Mouse (Mus musculus) CD4-positive, CD25-positive, alpha-beta regulatory T cell, adult 2 months (primary cell): ENCODE measurements at regions not wholly inside any gene's neighbourhood (a gene's known extent, or its start where the extent isn't known, plus 50 kb on each side); places are given as distances from the start of the nearest gene placed in this dataset.
A peak's percentile ranks its signal among the peaks of the same experiment; 100 is the strongest.

ENCODE experiments used
- DNase-seq: peaks from one replicate; pipeline ENCODE4 v3.0.0-alpha.2; 2012; ENCODE audit warnings: low read depth, low spot score

DNA sequence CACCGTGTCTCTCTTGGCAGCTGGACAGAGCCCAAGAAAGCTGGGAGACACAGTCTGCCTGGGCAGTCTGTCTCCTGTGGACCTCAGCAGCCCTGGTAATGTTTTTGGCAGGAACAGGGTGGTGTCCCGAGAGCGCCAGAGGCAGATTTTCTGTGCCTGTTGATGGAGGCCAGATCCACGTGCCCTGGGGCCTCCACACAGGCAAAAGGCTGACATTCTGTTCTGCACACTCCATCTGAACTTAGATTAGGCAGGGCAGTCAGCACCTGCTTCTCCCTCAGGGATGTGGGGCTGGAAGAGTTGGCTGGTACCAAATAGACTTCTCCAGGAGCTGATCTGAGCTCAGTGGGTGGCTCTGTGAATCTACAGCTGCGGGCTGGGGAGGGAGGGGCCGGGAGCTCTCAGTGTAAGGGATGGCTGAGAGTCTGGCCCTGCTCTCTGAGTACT is 83.8 kb downstream of the Gadd45g start:
- no peak for DNase-seq

DNA sequence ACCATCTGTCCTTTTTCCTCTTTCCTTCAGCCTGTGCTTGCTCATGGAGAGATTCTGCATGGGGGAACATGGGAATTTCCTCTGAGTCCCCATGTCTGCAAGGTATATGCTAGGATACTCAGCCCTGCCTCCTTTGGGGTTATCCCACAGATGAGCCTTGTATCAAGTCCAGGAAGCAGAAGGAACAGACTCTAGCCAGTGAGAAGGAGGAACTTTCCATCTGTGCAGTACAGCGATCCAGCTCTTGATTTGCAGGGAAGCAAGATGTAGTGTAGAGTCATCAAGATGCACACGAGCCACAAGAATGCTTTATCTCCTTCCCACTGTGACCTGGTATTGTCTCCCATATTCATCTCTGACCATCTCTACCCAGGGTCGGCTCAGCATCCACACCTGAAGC is 84.5 kb downstream of the Gadd45g start:
- no peak for DNase-seq

DNA sequence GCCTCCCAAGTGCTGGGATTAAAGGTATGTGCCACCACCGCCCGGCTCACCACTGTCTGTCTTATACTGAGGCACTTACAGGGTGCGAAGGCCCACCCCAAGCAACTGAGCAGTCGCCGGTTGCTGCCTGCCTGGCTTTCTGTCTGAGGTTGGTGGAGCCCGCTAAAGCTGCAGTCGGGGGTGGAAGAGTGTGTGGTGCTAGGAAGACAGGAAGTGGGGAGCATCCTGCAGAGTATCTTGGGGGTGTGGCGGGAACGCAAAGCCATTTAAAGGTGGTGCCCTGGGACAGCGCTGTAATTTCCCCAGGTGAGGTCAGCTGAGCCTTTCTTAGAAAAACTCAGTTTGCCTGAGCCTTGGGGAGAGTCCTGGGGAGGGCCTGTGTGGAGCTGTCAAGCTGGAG is 89.3 kb downstream of the Gadd45g start:
- peak; percentile 51 for DNase-seq

DNA sequence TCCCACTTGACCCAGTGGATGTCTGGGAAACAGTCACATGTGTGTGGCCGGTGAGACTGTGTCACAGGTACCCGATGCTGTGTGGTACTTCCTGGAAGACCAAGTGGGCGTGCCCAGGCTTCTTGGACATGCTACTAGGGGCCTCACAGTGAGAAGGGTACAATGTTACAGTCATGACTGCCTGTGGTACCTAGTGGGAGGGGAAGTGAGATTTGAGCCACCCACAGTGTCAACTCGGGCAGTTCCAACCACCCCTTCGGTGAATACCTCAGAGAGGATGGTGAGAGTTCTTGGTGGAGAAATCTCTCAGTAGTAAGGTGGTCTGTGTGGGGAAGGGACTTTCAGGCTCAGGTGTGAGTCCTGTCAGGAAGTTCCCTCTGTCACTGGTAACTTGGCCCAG is 90.0 kb downstream of the Gadd45g start:
- peak; percentile 14 for DNase-seq

DNA sequence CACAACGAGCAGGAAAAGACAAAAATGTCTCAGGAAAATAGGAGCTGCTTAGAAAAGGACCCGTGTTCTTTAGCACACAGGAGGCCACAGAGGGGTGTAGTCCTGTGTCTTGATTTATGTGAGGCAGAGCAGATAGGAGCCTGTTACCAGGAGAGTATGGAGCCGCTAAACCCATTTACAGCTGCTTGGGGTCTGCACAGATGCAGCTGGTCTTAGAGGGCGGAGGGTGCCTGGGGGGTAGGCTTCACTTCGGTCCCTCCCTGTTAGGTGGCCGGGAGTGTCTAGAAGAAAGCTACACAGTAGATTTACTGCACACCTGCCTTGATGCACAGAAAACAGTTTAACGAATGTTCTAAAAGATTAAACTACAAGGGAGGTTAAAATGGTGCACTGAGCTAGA is 91.4 kb downstream of the Gadd45g start:
- DNase-seq: no peak

DNA sequence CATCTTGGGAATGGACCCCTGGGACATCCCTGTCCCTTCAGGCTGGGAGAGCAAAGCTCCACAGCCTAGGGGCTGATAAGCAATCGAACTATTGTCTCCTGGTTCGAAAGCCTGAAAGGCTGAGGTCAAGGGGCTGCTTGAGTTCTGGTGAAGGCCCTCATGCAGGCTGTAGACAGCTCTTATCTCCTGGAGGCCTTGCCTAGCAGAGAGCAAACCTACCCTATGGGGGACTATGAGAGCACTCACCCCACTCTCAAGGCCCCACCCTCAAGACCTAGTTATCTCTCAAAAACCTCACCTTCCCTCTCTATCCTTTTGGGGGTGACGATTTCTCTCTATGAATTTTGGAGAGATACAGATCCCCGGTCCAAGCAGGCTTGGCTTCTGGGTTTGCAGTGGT is 92.8 kb downstream of the Gadd45g start:
- DNase-seq: no peak

DNA sequence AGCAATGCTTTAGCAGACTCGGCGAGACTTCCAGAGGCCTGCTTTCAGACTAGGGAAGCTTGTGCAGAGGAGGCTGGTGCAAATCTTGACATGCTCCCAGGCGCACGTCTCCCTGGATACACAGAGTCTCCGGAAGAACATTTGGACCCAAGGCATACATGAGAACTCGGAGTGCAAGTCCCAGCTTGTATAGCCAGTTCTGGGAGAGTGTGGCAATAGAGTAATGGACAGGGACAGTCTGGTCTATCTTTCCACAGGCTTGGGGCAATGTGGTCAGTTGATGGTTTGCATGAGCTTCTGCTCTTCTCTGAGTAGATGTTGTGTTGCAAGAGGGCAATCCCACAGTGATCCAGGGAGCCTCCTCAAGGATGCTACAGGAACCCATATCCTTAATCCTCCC is 93.2 kb downstream of the Gadd45g start:
- DNase-seq: no peak

DNA sequence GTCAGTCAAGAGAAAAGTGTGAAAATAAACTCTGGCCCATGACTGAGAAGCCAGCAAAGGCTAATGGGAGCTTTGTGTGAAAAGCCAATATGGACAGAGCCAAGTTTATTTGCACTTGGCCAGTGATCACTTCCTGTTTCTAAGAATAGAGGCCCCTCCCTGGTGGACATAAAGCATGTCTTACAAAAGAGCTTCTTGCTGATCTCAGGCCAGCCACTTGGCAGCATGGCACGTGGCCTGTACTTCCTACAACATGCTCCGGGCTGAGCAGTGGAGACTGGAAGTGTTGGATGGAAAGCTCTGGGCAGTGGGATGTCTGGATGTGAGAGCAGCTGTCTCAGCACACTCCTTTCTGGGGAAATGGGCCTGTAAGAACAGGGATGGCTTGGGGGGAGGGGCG is 99.7 kb downstream of the Gadd45g start:
- no peak for DNase-seq

DNA sequence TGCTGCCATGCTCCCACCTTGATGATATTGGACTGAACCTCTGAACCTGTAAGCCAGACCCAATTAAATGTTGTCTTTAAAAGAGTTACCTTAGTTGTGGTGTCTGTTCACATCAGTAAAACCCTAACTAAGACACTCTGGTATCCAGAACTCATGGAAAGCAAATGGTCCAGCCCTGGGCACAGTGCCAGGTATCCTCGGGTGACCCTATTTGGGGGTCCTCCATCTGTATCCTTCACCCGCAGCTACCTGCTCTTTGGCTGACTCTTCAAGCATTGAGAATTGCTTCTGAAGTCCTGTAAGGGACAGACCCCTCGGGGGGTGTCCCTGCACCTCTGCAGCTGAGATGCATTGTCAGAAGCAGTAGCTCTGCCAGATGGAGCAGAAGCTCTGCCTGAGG is 102.4 kb downstream of the Gadd45g start:
- DNase-seq: no peak

DNA sequence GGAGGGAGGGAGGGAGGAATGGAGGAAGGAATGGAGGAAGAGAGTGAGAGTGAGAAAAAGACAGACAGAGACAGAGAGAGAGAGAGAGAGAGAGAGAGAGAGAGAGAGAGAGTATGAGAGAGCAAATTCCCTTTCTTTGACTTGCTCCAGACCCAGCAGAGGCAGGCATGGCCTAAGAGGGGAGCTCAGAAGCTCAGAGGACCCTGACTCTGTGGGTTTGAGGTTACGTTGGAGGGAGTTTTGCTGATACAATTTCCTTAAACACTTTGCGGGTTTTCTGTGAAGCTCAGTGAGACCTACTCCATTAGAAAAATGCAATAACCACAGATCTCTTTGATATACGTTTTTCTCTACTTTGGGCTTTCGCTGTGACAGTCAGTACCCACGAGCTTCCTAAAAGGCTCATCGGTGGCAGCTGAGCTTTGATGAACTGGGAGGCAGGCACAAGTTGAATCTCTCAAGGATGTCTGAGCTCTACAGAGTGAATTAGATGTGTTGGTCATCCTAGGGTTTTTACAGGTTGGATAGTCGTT is 105.1 kb downstream of the Gadd45g start:
- DNase-seq: peak; percentile 54

DNA sequence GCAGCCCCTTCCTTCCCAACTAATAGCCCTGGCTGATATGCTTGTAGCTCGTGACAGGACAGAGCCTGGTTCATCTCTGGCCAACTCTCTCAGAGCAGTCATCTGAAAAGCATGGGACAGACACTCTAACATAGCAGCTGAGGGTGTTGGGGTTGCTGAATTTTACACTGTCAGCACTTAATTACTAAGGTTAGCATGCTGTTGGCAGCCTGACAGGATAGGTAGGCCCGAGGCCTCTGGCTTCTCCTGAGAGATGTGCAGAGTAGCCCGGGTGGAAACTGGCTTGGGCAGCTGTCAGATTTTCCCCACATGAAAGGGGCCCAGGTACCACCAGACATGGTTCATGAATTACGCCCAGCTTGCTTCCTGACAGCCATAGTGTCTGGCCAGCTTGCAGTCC is 106.6 kb downstream of the Gadd45g start:
- DNase-seq: no peak

DNA sequence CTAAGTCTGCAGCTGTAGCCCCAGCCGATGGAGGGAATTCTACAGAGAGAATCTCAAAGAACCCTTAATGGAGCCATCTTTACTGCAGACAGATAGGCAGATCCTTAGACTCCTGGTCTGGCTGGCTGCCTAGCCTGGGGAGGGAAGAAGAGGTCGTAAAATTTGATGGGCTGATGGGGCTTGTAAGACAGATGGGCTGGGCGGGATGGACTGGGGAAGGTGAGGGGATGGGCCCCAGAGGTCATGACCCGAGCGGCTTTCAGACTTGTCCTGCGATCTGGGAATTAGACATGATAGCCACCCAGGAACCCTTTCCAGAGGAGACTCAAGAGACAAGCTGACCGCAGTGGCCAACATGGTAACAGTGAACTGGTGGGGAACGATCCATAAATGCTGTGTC is 107.1 kb downstream of the Gadd45g start:
- no peak for DNase-seq

DNA sequence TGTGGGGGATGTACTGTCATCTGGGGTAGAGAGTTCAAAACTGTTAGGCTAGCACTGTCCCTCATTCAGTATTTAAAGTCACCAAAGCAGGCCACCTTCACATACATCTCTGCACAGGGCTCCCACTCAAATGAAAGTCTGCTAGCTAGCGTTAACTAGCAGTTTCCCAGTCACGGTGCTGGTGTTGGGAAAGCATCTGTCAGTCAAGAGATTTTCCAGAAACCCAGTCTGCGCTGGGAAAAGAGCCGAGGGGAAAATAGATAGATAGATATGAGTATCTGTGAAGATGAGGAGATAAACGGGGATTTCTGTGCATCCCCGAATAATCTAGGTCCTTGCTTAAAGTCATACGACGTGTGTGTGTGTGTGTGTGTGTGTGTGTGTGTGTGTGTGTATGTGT is 110.6 kb downstream of the Gadd45g start:
- DNase-seq: no peak

DNA sequence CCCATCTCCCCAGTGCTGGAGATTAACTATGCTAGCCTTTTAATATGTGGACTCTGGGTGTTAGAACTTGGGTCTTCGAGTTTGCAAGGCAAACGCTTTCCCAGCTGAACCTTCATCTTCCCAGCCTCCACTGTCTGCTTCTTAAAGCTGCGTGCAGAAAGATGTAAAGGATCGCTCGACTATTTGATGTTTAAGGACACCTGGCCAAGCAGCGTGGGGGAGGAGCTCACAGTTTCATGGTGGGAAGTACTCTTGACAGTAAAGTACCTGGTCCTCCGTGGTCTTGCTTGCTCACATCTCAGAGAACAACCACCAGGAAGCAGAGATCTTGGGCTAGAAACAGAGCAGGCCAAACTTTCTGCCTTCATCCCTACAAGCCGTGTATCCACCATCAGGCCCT is 113.1 kb downstream of the Gadd45g start:
- no peak for DNase-seq

DNA sequence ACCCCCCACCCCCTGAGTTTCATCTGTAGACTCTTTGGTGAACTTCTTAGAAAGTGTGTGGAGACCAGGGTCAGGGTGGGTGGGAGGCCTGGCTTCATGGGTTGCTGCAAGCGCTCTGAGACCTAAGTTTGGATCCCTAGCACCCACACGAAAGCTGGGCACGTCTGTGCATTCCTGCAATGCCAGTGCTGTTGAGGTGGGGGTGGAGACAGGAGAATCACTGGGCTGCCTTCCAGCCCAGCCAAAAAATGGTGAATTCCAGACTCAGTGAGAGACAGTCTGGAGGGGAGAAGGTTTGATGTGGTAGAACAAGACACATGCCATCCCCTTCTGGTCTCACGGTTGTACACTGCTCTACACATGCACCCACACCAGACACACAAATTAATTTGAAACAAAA is 113.8 kb downstream of the Gadd45g start:
- no peak for DNase-seq

DNA sequence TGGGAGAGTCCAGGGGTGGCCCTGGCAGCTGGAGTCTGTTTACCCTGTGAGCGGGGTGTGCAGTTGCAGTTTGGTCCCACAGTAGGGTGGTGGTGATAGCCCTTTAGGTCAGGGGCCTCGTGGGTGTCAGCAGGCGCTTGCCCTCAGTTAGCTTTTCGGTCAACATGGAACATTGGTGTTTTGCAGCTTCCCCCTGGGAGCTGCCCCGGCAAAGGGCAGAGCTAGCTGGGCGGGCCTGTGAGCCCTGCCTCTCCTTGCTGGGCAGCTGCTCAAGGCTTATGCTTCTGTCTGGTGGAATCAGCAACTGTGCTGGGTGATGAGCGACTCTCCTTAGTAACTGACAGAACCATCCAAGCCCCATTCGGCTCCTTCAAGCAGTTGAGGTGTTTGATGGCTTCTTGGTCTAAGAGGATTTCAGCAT is 115.7 kb downstream of the Gadd45g start:
- DNase-seq: no peak

DNA sequence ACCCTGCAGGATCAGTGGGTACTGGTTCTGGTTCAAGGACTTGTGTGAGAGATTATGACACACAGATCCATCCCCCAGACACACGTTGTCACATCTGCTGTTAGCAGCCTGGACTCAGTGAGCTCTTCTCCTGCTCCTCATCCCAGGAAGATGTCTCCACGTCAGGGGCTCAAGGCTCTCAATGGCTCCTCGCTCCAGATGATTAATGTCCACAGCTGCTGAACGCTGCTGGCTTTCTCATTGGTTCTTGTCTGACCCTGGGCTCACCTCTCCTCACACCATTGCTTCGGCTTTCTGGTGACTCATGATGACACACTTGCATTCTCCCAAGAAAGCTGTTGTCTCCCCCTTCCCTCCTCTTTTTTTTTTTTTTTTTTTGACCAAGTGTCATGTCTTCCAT is 116.2 kb downstream of the Gadd45g start:
- no peak for DNase-seq

DNA sequence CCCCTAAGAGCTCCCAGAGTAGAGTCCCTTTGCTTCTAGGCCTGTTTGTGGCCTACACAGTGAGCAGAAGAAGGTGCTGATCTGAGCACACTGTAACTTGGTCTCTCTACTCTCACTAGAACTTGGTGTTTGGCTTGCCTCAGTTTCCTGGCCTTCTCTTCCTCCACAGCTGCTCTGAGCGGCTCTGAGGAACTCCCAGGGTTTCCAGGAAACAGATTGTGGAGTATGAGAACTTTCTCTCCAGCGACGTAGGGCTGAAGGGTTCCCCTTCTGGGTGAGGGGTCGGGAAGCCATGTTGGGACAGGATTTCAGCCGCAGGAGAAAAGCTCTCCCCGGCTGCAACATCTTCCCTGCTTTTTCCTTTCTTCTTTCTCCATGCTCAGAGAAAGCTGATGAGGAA is 117.5 kb downstream of the Gadd45g start:
- DNase-seq: no peak

DNA sequence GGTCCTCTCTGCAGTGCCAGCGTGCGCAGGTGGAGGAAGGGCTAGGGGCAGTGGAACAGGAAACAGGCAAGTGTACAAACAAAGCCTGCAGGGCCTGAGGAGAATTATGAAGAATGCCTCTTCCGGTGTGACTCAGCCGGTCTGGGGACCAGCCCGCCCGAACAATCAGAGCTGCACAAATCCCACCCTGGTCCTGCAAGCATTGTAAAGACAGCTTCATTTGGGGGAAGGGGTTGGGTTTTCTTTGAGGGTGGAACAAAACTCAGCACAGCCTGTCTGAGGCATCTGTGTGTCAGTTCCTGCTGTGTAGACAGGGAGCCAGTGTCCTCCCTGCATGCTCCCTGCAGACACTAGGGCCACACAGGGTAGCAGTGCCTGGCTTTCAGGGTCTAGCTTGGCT is 117.9 kb downstream of the Gadd45g start:
- peak; percentile 50 for DNase-seq

DNA sequence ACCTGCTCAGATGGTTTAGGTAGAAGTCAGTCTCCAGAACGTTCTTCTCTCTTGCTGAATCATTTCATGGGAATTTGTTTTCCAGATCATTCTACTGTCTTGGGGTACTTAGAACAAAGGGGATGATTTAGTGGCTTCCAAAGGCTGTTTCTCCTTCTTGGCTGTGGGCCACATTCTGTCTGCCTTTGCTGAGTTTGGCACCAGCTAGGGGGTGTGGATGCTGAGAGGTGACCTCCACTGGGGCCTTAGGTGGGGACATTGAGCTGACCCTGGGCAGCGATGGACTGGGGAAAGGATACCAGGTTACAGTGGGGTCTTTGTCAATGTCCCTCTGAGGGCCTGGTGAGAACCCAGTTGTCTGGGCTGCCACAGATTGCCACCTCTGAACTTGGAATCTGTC is 118.4 kb downstream of the Gadd45g start:
- DNase-seq: no peak

DNA sequence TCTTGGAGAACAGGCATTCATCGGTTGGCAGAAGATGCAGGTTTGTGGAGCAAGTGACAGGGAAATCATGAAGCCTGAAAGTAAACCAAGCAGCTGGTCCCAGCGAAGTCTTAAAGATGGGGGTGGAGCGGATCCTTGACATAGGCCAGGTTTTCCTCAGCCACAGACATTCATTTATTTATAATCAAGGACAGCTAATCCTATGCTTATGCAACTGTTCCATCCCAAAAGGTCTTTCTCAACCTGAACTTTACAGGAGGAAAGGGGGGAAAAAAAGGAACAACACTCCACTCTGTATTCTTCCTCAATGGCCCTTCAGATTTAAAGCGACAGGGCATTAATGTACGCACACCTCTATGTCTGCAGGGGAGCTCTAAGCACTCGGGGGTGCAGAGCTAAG is 121.6 kb downstream of the Gadd45g start:
- no peak for DNase-seq

DNA sequence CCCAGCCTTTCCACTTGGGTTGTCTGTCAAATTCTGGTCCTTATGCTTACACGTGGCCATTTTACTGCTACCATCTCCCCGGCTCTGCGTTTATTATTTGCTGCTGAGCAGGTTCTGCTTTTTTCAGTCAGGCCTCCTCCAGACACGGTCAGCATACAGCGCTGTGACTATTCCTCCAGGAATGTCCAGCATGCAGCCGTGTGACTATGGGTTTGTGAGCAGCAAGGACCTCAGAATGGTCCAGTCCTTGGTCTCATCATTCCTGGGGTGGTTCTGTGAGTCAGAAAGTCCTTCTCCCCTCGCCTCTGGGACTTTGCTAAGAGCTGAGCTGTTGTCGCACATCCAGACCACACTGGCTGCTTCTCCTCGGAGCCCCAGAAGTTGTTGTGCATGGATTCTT is 122.3 kb downstream of the Gadd45g start:
- DNase-seq: no peak

DNA sequence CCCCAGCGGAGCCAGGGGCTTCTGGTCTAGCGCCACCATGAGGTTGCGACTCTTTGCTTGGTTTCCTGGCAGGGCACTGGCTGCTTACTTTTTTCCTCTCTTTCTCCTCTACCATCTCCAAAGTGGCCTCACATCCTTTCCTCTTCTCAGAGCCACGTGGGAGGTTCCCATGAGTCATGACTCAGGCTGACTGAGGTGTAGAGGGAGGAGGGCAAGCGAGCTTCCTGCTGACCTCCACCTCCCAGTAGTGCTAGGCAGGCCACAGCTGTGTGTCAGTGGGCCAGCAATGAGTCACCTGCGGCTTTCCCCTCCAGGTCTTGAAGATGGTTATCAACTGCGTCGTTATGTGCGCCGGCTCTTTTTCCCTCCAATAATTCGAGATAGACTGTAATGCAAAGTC is 123.6 kb downstream of the Gadd45g start:
- peak; percentile 78 for DNase-seq

DNA sequence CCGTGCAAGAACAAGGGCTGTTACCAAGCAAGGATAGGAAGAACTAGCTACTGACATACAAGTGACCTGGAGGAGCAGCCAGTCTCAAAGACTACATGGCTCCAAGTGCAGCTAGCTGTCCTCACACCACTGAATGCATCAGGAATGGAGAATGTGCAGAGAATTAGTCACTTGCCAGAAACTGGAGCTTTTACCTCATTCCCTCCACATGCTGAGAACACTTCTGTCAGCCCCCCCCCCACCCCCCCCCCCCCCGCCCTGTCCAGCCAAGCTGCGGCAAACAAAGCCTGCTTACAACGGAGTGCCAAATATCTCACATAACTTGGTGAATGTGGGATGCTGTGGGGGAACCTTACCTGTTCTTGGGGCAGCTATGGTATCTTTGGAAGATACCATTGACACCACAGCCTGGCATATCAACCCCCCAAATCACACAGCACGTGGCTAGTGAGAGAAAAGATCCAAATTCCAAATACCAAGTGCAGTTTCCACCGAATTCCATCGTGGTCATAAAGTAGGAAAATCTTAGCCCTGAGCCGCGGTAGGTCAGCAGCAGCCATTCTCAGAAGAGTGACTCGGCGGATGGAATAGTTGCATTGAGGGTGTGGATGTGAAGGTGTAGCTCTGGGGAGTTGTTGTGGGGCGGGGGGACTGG is 126.3 kb downstream of the Gadd45g start:
- DNase-seq: no peak
